Mouse (Mus musculus): ENCODE measurements around the gene Fntb. TPM values are rescaled to one million over a fixed set of nuclear protein-coding genes. Genes with fewer than 3 reads are reported as not detected.

The Fntb gene
- polyA plus RNA-seq, 1 experiment from 2014 or later = 39.9 TPM

GRCm38 (mm10) chr12:76798008-76798720 is 32.8 kb downstream of the Fntb start:
- Histone ChIP-seq H3K4me3 (no peak overlapping the region), H3K27ac (replicated peaks) (no peak overlapping the region), H3K36me3 (peaks cover 4% of the 10 kb centered on the region; the same call in 1 of the 2 replicates), H3K4me2 (no peak overlapping the region), H3K27me3 (no peaks in the 10 kb centered on the region), H3K4me1 (replicated peaks) (no peaks in the 10 kb centered on the region), H3K9me3 (no peaks in the 10 kb centered on the region), H3K9ac (no peak overlapping the region)
- WGBS = 62% methylated on average over 5 of the region's 5 CpGs
- no peak for ATAC-seq (ENCODE audit: low read depth)

- no peak overlapping the region for H3K4me2 ChIP-seq
- H3K27ac ChIP-seq (replicated peaks) = no peak overlapping the region
- no peaks in the 10 kb centered on the region for H3K9me3 ChIP-seq
- no peak overlapping the region for H3K9ac ChIP-seq
- peaks cover 4% of the 10 kb centered on the region; the same call in 1 of the 2 replicates for H3K36me3 ChIP-seq
- no peak overlapping the region for H3K4me3 ChIP-seq
- 92% methylated on average over 10 of the region's 10 CpGs for WGBS
- ATAC-seq (ENCODE audit: low read depth) = no peak
- H3K4me1 ChIP-seq (replicated peaks) = no peaks in the 10 kb centered on the region
- H3K27me3 ChIP-seq = no peaks in the 10 kb centered on the region
Measured at GRCm38 (mm10) chr12:76803028-76803427, 37.6 kb downstream of the Fntb start.

GRCm38 (mm10) chr12:76803700-76804252 is 38.4 kb downstream of the Fntb start:
- Histone ChIP-seq H3K4me1 (replicated peaks) (no peaks in the 10 kb centered on the region), H3K36me3 (peaks cover 4% of the 10 kb centered on the region; the same call in 1 of the 2 replicates), H3K9ac (no peak overlapping the region), H3K9me3 (no peaks in the 10 kb centered on the region), H3K27me3 (no peaks in the 10 kb centered on the region), H3K4me3 (no peak overlapping the region), H3K4me2 (no peak overlapping the region), H3K27ac (replicated peaks) (no peak overlapping the region)
- ATAC-seq (ENCODE audit: low read depth) = peak; percentile 52; the same call in 1 of the 2 replicates
- 60% methylated on average over 7 of the region's 7 CpGs for WGBS

GRCm38 (mm10) chr12:76805056-76805811 is 39.8 kb downstream of the Fntb start:
- Histone ChIP-seq H3K36me3 (peaks cover 2% of the 10 kb centered on the region; the same call in 1 of the 2 replicates), H3K9ac (no peak overlapping the region), H3K4me1 (replicated peaks) (no peaks in the 10 kb centered on the region), H3K4me3 (no peak overlapping the region), H3K27me3 (no peaks in the 10 kb centered on the region), H3K27ac (replicated peaks) (no peak overlapping the region), H3K9me3 (no peaks in the 10 kb centered on the region), H3K4me2 (no peak overlapping the region)
- no peak for ATAC-seq (ENCODE audit: low read depth)
- WGBS = 90% methylated on average over 10 of the region's 10 CpGs

GRCm38 (mm10) chr12:76807796-76808195 is 42.4 kb downstream of the Fntb start:
- H3K9ac ChIP-seq = no peak overlapping the region
- no peak for ATAC-seq (ENCODE audit: low read depth)
- no peak overlapping the region for H3K27ac ChIP-seq (replicated peaks)
- 80% methylated on average over 10 of the region's 10 CpGs for WGBS
- H3K4me3 ChIP-seq = no peak overlapping the region
- H3K4me1 ChIP-seq (replicated peaks) = no peaks in the 10 kb centered on the region
- no peaks in the 10 kb centered on the region for H3K9me3 ChIP-seq
- H3K36me3 ChIP-seq = no peaks in the 10 kb centered on the region
- no peak overlapping the region for H3K4me2 ChIP-seq
- no peaks in the 10 kb centered on the region for H3K27me3 ChIP-seq

GRCm38 (mm10) chr12:76810491-76810890 is 45.1 kb downstream of the Fntb start:
- Histone ChIP-seq H3K4me2 (no peak overlapping the region), H3K4me1 (replicated peaks) (no peaks in the 10 kb centered on the region), H3K4me3 (no peak overlapping the region), H3K27me3 (no peaks in the 10 kb centered on the region), H3K27ac (replicated peaks) (no peak overlapping the region), H3K9me3 (no peaks in the 10 kb centered on the region), H3K36me3 (no peaks in the 10 kb centered on the region), H3K9ac (no peak overlapping the region)
- 96% methylated on average over 5 of the region's 5 CpGs for WGBS
- no peak for ATAC-seq (ENCODE audit: low read depth)

- H3K9ac ChIP-seq = no peak overlapping the region
- 91% methylated on average over 4 of the region's 4 CpGs for WGBS
- no peak for ATAC-seq (ENCODE audit: low read depth)
Measured at GRCm38 (mm10) chr12:76811006-76811405, 45.6 kb downstream of the Fntb start.

GRCm38 (mm10) chr12:76813543-76813942 is 48.2 kb downstream of the Fntb start:
- Histone ChIP-seq H3K36me3 (no peaks in the 10 kb centered on the region), H3K27ac (replicated peaks) (no peak overlapping the region), H3K4me2 (no peak overlapping the region), H3K9ac (no peak overlapping the region), H3K27me3 (no peaks in the 10 kb centered on the region; the same call in 1 of the 2 replicates), H3K4me3 (no peak overlapping the region), H3K9me3 (no peaks in the 10 kb centered on the region), H3K4me1 (replicated peaks) (peaks cover 10% of the 10 kb centered on the region; the same call in 1 of the 2 replicates)
- no peak for ATAC-seq (ENCODE audit: low read depth)
- WGBS = 79% methylated on average over 10 of the region's 10 CpGs

More at GRCm38 (mm10) chr12:76811006-76811405, 45.6 kb downstream of the Fntb start:
- H3K4me1 ChIP-seq (replicated peaks) = no peaks in the 10 kb centered on the region
- H3K27me3 ChIP-seq = no peaks in the 10 kb centered on the region
- no peak overlapping the region for H3K27ac ChIP-seq (replicated peaks)
- no peaks in the 10 kb centered on the region for H3K36me3 ChIP-seq
- H3K9me3 ChIP-seq = no peaks in the 10 kb centered on the region
- H3K4me3 ChIP-seq = no peak overlapping the region
- no peak overlapping the region for H3K4me2 ChIP-seq

GRCm38 (mm10) chr12:76814120-76814519 is 48.7 kb downstream of the Fntb start:
- Histone ChIP-seq H3K27me3 (no peaks in the 10 kb centered on the region; the same call in 1 of the 2 replicates), H3K36me3 (no peaks in the 10 kb centered on the region), H3K4me1 (replicated peaks) (peaks cover 15% of the 10 kb centered on the region; the same call in 1 of the 2 replicates), H3K9ac (no peak overlapping the region), H3K4me2 (no peak overlapping the region), H3K27ac (replicated peaks) (no peak overlapping the region), H3K4me3 (no peak overlapping the region), H3K9me3 (no peaks in the 10 kb centered on the region)
- 87% methylated on average over 2 of the region's 2 CpGs for WGBS
- no peak for ATAC-seq (ENCODE audit: low read depth)

GRCm38 (mm10) chr12:76816720-76817119 is 51.3 kb downstream of the Fntb start:
- Histone ChIP-seq H3K4me2 (no peak overlapping the region), H3K27ac (replicated peaks) (no peak overlapping the region), H3K9ac (no peak overlapping the region), H3K4me1 (replicated peaks) (peaks cover 41% of the 10 kb centered on the region), H3K27me3 (peaks cover 14% of the 10 kb centered on the region; the same call in 1 of the 2 replicates), H3K36me3 (no peaks in the 10 kb centered on the region), H3K4me3 (no peak overlapping the region), H3K9me3 (no peaks in the 10 kb centered on the region)
- WGBS = 63% methylated on average over 4 of the region's 4 CpGs
- no peak for ATAC-seq (ENCODE audit: low read depth)

GRCm38 (mm10) chr12:76817176-76817575 is 51.8 kb downstream of the Fntb start:
- H3K27me3 ChIP-seq = peaks cover 14% of the 10 kb centered on the region; the same call in 1 of the 2 replicates
- no peak overlapping the region for H3K4me3 ChIP-seq
- H3K4me2 ChIP-seq = no peak overlapping the region
- WGBS = 61% methylated on average over 4 of the region's 4 CpGs
- peaks cover 45% of the 10 kb centered on the region for H3K4me1 ChIP-seq (replicated peaks)
- no peak overlapping the region for H3K9ac ChIP-seq
- H3K9me3 ChIP-seq = no peaks in the 10 kb centered on the region
- no peak for ATAC-seq (ENCODE audit: low read depth)
- no peaks in the 10 kb centered on the region for H3K36me3 ChIP-seq
- H3K27ac ChIP-seq (replicated peaks) = no peak overlapping the region

- Histone ChIP-seq H3K27me3 (peaks cover 14% of the 10 kb centered on the region), H3K27ac (replicated peaks) (no peak overlapping the region), H3K9ac (no peak overlapping the region), H3K36me3 (no peaks in the 10 kb centered on the region), H3K4me1 (replicated peaks) (peaks cover 50% of the 10 kb centered on the region), H3K4me3 (no peak overlapping the region), H3K9me3 (no peaks in the 10 kb centered on the region), H3K4me2 (no peak overlapping the region)
- ATAC-seq (ENCODE audit: low read depth) = no peak
- WGBS = 70% methylated on average over 4 of the region's 4 CpGs
Measured at GRCm38 (mm10) chr12:76818120-76818519, 52.7 kb downstream of the Fntb start.

Data from neural tube, embryonic 13.5 days (tissue).